Mouse (Mus musculus) left cerebral cortex, postnatal 25 days (tissue): Measurements from ENCODE around the gene Hgd. TPM values are rescaled to one million over a fixed set of nuclear protein-coding genes. Genes with fewer than 3 reads are reported as not detected.

Experiments used
- DNase-seq, 2 experiments: peaks; one replicate each; pipeline ENCODE4 v3.0.0; 2022; ENCODE audit warnings: low spot score in 2 of 2, mixed read lengths in 1 of 2
- intact Hi-C: fragments of 180-260 bp; cut with DNase I; formaldehyde crosslinking; loops from one replicate; pipeline ENCODE4 v1.15.1; 2025
- total RNA-seq, 2 experiments: library from RNA; stranded (reverse); gene quantifications; 2 replicates each; pipeline ENCODE4 v1.2.3; 2021

Gene Hgd
- not detected for total RNA-seq

GRCm38 (mm10) chr16:37579994-37580393 lies at the start of gene Hgd:
Hgd (plus strand) TSS chr16:37580153.
- no peak for DNase-seq
- intact Hi-C loops = no loop called here

GRCm38 (mm10) chr16:37530170-37530569 lies 49.8 kb upstream of the Hgd start:
- intact Hi-C loops = loop anchor here (5.0 kb wide), 2 partner anchors 98 to 152 kb away; no protein-coding TSS in a partner anchor
- DNase-seq = no peak

- DNase-seq = peak in 1 of 2 experiments; percentile 85
- intact Hi-C loops = loop anchor here (2.0 to 5.0 kb wide), 4 partner anchors 53 to 150 kb away; no protein-coding TSS in a partner anchor
These were observed 47.9 kb upstream of the Hgd start for GRCm38 (mm10) chr16:37532046-37532445.

- no peak for DNase-seq
- intact Hi-C loops = loop anchor here (2.0 to 5.0 kb wide), 4 partner anchors 51 to 149 kb away; no protein-coding TSS in a partner anchor
These were observed 46.4 kb upstream of the Hgd start for GRCm38 (mm10) chr16:37533369-37534068.

GRCm38 (mm10) chr16:37539240-37539610 lies 40.7 kb upstream of the Hgd start:
- intact Hi-C loops = loop anchor here (2.0 to 5.0 kb wide), 2 partner anchors 74 to 113 kb away; partner anchors contain the start of gene Ndufb4
- no peak for DNase-seq

- intact Hi-C loops = loop anchor here (2.0 to 5.0 kb wide), 2 partner anchors 73 to 112 kb away; partner anchors contain the start of gene Ndufb4
- peak; percentile 98 to 100 for DNase-seq
These were observed 40.1 kb upstream of the Hgd start, which contains the start of the genes Gtf2e1 and Rabl3 for GRCm38 (mm10) chr16:37539611-37540580. Gtf2e1 (minus strand) TSS chr16:37539789. Rabl3 (plus strand) TSS chr16:37539885.

DNA sequence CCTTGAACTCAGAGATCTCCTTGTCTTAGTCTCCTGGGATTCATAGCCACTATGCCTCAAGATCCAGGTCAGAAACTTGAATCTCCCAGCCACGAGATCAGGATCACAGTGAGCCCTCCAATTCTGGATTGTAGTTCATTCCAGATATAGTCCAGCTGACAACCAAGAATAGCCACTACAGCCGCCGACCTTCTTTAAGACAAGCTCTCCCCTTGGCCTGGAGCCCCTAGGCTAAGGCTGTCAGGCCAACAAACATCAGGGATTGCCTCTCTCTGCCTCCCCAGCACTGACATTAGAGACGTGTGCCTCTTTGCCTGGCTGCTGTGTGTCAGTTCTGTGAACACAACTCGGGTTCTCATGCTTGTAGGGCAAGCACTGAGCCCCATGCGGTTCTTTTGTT lies 39.2 kb upstream of the Hgd start:
- intact Hi-C loops = no loop called here
- no peak for DNase-seq

DNA sequence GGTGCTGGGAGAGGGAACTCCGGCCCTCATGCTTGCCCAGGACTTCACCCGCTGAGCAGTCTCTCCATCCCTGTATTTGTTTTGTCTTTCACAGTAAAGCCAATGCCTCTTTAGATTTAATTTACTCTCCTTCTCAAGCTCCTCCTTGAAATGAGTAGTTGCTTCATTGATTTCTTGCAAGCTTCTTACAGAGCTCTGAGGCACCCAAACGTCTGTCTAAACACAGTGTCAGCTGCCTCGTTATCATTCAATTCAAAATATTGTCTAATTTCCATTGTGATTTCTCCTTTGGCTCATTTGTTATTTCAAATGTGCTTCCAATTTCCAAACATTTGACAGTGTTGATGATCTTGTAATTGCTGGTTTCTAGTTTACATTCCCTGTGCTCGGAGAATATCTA lies 33.6 kb upstream of the Hgd start:
- intact Hi-C loops = no loop called here
- no peak for DNase-seq

GRCm38 (mm10) chr16:37550266-37550665 lies 29.7 kb upstream of the Hgd start:
- intact Hi-C loops = no loop called here
- DNase-seq = no peak

- intact Hi-C loops = no loop called here
- DNase-seq = no peak
These were observed 29.0 kb upstream of the Hgd start for GRCm38 (mm10) chr16:37550981-37551380.

- intact Hi-C loops = no loop called here
- DNase-seq = no peak
These were observed 27.1 kb upstream of the Hgd start for GRCm38 (mm10) chr16:37552824-37553223.

DNA sequence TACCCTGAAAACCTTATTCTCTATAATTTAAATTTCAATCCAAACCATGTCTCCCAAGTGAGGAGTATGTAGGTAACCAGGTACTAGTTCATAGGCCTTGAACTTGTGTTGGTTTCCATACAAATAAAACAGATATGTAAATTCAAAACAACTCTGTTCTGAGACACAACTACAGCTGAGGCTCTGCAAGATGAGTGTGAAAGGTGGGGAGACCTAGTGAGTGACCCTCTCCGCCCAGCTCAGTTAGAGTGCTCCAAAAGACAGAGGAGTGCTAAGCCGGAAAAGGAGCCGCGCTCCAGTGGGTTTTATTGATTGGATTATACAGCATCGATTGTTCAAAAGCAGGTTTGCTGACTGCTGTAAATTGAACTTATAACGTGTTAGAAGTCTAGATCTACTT lies 17.5 kb upstream of the Hgd start:
- intact Hi-C loops = no loop called here
- no peak for DNase-seq

DNA sequence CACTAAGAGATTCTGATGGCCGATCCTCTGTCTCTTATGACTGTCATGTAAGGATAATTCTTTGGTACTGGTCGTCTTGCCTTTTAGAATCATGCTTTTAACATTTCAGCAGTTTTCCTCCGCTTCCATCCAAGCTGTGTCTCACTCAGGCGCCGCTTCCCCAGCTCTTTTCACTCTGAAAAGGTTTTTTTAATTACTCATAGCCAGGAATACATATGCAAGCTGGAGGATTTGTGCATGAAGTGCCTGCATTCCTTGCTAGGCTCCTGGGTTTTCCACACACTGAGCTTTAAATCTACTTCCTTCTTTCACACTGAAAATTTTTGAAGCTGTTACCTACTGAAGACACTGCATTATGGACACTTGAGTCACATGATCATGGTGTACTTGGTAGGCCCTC lies 17.0 kb upstream of the Hgd start:
- peak; percentile 26 to 78 for DNase-seq
- intact Hi-C loops = no loop called here

- intact Hi-C loops = no loop called here
These were observed 14.8 kb upstream of the Hgd start for GRCm38 (mm10) chr16:37565117-37565516.

GRCm38 (mm10) chr16:37566107-37566506 lies 13.8 kb upstream of the Hgd start:
- peak in 1 of 2 experiments; percentile 62 for DNase-seq
- intact Hi-C loops = no loop called here

More at GRCm38 (mm10) chr16:37565117-37565516, 14.8 kb upstream of the Hgd start:
- DNase-seq = no peak

DNA sequence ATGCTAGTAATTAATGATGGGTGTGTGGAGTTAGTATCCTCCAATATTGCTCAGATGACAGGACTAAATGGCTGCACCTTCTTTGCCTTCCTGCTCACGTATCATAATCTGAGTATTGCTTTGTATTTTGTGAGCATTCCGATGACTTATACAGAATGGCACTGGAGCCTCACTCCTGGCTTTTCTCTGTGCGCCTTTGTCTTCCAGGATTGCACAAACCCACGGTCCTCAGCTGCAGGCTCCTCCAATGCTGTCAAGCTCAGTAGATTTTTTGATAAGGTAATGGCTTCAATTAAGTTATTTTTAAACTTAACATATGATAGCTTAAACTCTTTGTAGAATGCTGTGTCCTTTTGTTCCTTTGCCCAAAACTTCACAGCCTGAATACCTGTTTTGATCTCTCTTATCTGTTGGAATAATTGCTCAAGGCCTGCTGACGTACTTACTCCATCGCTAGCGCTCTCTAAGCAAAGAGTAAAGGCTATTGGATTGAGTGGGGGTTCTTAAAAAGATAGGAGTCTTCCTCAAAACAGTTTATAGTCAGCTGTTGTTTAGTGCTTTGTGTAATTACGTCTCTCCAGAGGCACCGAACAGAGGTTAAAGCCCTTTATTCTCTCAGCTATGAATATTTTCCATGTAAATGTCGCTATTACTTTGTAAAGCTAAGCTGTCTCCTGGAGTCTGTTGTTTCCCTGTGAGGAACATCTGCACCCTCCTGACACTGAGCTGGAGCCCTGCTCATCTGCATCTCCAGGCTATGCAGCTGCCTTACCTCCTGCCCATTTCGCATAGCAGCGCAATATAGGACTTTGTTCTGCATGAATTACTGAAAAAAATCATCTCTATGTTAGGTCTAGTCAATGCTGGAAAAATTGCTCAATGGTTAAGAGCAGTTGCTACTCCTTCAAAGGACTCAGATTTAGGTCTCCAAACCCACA lies 12.6 kb upstream of the Hgd start:
- no peak for DNase-seq
- intact Hi-C loops = no loop called here

DNA sequence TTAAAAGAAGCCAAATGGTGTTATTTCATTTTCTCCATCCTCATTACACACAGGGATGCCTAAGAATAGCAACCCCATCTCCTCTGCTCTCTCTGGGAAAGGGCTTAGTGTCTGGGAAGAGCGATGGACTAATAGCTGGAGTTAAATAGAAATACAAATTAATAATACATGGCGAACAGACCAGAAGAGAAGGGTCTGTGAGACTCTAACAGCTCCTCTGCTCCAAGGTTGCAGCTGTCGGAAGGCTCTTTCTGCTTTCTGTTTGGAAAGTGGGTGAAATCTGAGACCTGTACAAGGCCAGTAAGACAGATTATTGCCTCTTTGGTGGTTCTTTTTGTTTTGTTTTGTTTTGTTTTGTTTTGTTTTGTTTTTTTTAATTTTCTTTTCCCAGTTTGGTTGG lies 8.4 kb upstream of the Hgd start:
- no peak for DNase-seq
- intact Hi-C loops = no loop called here

DNA sequence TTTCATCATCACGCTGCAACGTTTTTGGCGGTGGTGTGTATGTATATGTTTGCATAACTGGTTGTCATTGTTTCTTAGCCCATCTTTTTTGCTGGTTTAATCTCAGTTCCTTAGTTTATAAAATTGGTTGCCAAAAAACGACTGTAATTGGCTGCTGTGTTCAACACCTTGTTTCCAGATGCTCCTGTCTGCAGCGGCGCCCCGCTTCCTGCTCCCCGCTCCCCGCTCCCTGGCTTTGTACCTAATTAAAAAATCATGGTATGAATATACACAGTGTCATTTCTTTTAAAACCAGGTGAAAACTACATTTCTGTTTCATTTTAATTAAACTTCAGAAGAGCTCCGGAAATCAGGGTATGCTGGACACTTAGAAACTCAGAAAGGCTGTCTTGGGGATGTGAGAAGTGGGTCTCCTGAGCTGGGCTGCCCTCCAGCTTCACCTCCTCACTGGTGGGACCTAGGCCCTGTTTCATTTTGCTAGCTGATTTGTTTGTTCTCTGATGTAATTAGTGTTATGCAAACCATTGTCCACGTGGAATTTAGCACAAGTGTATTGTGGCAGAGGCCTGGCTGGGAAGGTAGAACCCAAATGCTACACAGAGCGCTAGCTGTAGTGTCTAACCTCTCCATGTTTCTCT lies 7.7 kb upstream of the Hgd start:
- intact Hi-C loops = no loop called here
- no peak for DNase-seq

- intact Hi-C loops = no loop called here
- DNase-seq = no peak
These were observed 6.9 kb upstream of the Hgd start for GRCm38 (mm10) chr16:37573061-37573460.
